Mouse (Mus musculus) E14TG2a.4 (cell line): ENCODE results near the gene Slc1a1.

Experiments used
- H3K27me3 ChIP-seq: 2 replicates; pipeline ENCODE4 v1.6.1; 2014; ENCODE audit warnings: low read length, control low read depth; ENCODE audit not compliant: insufficient read depth
- H3K36me3 ChIP-seq: 2 replicates; pipeline ENCODE4 v1.6.1; 2014; ENCODE audit warnings: low read length, control low read depth; ENCODE audit not compliant: insufficient read depth
- H3K4me1 ChIP-seq: replicated peaks from 2 replicates; pipeline ENCODE4 v1.6.1; 2014; ENCODE audit warnings: low read depth, low read length, control low read depth
- H3K4me3 ChIP-seq: replicated peaks from 2 replicates; pipeline ENCODE4 v1.5.1; 2014; ENCODE audit warnings: mild to moderate bottlenecking, low read length
- H3K9me3 ChIP-seq: 2 replicates; pipeline ENCODE4 v1.6.1; 2014; ENCODE audit warnings: low read length, control low read depth
- CTCF ChIP-seq: conservative IDR thresholded peaks from 2 replicates; pipeline ENCODE4 v1.5.1; 2014; ENCODE audit warnings: low read length
- NANOG ChIP-seq: IDR thresholded peaks from 2 replicates; pipeline ENCODE4 v1.6.1; 2014; ENCODE audit warnings: borderline replicate concordance, low read length, mixed read lengths
- POU5F1 ChIP-seq: IDR thresholded peaks from 2 replicates; pipeline ENCODE4 v1.6.1; 2014; ENCODE audit warnings: low read length, borderline replicate concordance

The Slc1a1 gene

DNA sequence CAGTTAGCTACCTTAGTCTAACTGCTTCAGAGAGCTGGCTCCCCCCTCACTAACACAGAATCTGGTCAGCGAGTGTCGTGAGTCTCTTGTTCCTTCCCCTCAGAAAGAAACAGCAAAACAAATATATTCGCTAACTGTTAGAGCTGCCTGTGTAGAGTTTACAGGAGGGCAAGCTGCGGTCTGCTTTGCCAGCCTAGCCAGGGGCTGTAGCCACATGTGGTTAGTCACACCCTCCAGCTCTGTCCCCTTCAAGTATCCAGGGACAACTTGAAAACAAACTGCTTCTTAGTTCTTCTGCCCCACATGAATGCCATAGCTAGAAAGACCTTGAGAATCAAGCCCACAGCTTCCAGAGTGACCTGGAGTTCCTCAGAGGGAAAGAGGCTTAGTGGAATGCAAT lies 106.4 kb downstream of the Slc1a1 start:
- H3K36me3 ChIP-seq = no peaks in the 10 kb centered on the region
- H3K9me3 ChIP-seq = no peaks in the 10 kb centered on the region
- H3K27me3 ChIP-seq = no peaks in the 10 kb centered on the region
- no peaks in the 10 kb centered on the region for H3K4me1 ChIP-seq
- TF ChIP-seq NANOG (no peak), POU5F1 (no peak), CTCF (no peak)
- H3K4me3 ChIP-seq = no peak overlapping the region

DNA sequence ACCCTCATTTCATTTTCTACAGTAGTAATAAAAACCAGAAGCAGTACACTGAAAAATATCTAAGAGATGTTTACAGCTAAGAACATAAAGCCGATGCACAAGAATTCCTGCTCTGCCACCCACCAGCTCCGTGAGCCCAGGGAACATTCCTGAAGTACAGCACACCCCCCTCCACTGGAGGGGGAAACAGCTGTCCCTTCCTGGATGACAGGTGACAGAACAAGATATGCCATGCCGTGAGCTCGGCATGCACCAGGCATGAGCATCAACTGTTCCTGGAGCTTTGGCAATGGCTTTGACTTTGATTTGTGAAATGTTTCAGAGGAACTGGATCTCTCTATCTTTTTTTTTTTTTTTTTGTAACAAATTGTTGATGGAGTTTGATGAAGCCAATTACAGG lies 111.9 kb downstream of the Slc1a1 start:
- Histone ChIP-seq H3K27me3 (peaks cover 2% of the 10 kb centered on the region; the same call in 1 of the 2 replicates), H3K4me1 (no peaks in the 10 kb centered on the region), H3K4me3 (no peak overlapping the region), H3K9me3 (no peaks in the 10 kb centered on the region), H3K36me3 (no peaks in the 10 kb centered on the region)
- TF ChIP-seq NANOG = no peak
- no peak for TF ChIP-seq CTCF
- TF ChIP-seq POU5F1 = no peak

DNA sequence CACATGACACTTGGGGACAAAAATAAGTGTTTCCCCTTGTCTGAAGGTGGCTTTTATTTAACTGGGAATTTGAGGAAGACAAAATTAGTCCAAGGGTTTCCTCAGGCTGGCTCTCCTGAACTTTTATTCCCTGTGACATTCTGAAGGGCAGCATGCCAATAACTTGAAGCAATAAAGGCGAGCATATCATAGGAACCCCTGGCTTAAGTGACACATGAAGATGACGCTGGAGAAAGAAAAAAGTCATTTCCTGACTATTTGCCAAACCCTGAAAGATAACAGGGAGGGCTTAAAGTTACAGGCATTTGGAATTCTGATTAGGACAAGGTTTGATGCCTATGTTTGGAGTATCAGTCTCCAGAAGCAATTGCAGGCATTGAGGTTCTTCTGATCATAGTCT lies 112.5 kb downstream of the Slc1a1 start:
- Histone ChIP-seq H3K9me3 (no peaks in the 10 kb centered on the region), H3K27me3 (peaks cover 2% of the 10 kb centered on the region; the same call in 1 of the 2 replicates), H3K4me3 (no peak overlapping the region), H3K4me1 (no peaks in the 10 kb centered on the region), H3K36me3 (no peaks in the 10 kb centered on the region)
- TF ChIP-seq POU5F1 = no peak
- TF ChIP-seq NANOG = no peak
- no peak for TF ChIP-seq CTCF

DNA sequence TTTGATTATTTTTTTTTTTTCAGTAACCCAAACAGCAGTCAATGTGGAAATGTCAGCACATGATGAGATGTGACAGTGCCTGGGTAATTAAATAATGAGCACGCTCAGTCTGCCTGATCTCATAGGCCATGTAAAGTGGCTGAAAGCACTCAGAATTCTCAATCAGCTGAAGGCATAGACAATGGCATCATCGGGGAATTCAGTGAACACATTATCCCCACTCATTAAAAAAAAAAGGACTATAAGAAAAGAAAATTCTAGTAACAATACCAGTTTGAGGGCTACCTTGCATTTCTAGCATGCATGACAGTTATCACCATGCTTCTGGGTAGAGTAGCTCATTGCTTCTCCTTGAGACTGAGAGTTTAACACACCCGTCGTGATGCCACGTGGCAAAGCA lies 116.4 kb downstream of the Slc1a1 start:
- Histone ChIP-seq H3K9me3 (no peaks in the 10 kb centered on the region), H3K4me3 (no peak overlapping the region), H3K36me3 (no peaks in the 10 kb centered on the region), H3K4me1 (no peaks in the 10 kb centered on the region), H3K27me3 (peaks cover 2% of the 10 kb centered on the region; the same call in 1 of the 2 replicates)
- TF ChIP-seq NANOG = no peak
- no peak for TF ChIP-seq CTCF
- no peak for TF ChIP-seq POU5F1

DNA sequence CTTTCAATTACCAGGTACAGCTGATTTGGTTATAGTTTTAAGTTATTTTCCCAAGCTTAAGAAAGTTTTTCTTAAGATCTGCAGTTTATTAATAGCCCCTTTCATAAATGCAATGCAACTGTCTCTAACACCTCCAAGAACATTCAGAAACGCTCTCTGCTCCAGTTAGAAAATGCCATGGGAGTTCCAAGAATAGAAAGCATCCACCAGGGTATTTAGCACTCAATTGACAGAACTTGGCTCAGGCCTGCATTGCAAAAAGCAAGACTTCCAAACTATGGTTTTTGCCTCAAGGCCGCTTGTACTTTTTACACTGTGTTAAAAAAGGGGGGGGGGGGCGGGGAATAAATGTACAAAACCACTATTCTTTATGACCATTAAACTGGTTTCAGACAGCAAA lies 128.3 kb downstream of the Slc1a1 start:
- Histone ChIP-seq H3K4me1 (peaks cover 25% of the 10 kb centered on the region), H3K9me3 (no peaks in the 10 kb centered on the region), H3K27me3 (peaks cover 28% of the 10 kb centered on the region), H3K36me3 (no peaks in the 10 kb centered on the region), H3K4me3 (peak overlapping the region; percentile 90)
- no peak for TF ChIP-seq NANOG
- no peak for TF ChIP-seq CTCF
- no peak for TF ChIP-seq POU5F1

DNA sequence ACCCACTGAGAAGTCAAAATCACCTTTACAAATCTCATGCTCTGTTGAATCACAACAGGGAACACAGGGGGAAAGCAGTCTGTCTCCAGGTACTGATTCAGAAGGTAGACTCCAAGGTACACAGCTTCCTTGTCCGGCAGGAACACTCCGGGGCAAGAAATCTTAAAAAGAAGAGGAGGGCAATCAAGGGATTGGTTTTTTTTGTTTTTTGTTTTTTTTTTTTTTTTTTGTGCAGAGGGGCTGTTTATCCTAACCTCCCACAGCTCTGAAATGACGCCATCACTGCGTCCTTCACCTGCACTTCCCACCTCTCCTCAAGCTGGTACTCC lies 128.6 kb downstream of the Slc1a1 start:
- Histone ChIP-seq H3K4me1 (peaks cover 25% of the 10 kb centered on the region), H3K4me3 (peak overlapping the region; percentile 90), H3K36me3 (no peaks in the 10 kb centered on the region), H3K27me3 (peaks cover 28% of the 10 kb centered on the region), H3K9me3 (no peaks in the 10 kb centered on the region)
- TF ChIP-seq CTCF = no peak
- TF ChIP-seq POU5F1 = no peak
